Mouse (Mus musculus) limb, embryonic 11.5 days (tissue): ENCODE results near the gene Dnaja3. TPM values are rescaled to one million over a fixed set of nuclear protein-coding genes. Genes with fewer than 3 reads are reported as not detected.
A peak's percentile ranks its signal among the peaks of the same experiment; 100 is the strongest.

Experiments used
- ATAC-seq: fragments of 200-750 bp; cut with Nextera tagmentation; 2 replicates; pipeline ENCODE4 v1.8.0; 2017; ENCODE audit warnings: low read depth; ENCODE audit not compliant: insufficient number of reproducible peaks, low FRiP score, low TSS enrichment
- DNase-seq: peaks from one replicate; pipeline ENCODE4 v3.0.0-alpha.2; 2015; ENCODE audit warnings: low spot score
- H3K27ac ChIP-seq: fragments of 300-500 bp; sonication (generic); replicated peaks from 2 replicates; pipeline ENCODE4 v1.5.1; 2014; ENCODE audit warnings: low read depth, mild to moderate bottlenecking, low read length
- H3K27me3 ChIP-seq: fragments of 300-500 bp; sonication (generic); 2 replicates; pipeline ENCODE4 v1.6.1; 2014; ENCODE audit warnings: mild to moderate bottlenecking, low read length, mixed read lengths; ENCODE audit not compliant: control insufficient read depth, insufficient read depth
- H3K36me3 ChIP-seq: fragments of 300-500 bp; sonication (generic); 2 replicates; pipeline ENCODE4 v1.6.1; 2014; ENCODE audit warnings: mild to moderate bottlenecking, low read length, moderate library complexity, mixed read lengths; ENCODE audit not compliant: control insufficient read depth, insufficient read depth
- H3K4me1 ChIP-seq: fragments of 300-500 bp; sonication (generic); 2 replicates; pipeline ENCODE4 v1.6.1; 2014; ENCODE audit warnings: low read length, mixed read lengths; ENCODE audit not compliant: control insufficient read depth, insufficient read depth
- H3K4me2 ChIP-seq: fragments of 300-500 bp; sonication (generic); 2 replicates; pipeline ENCODE4 v1.6.1; 2014; ENCODE audit warnings: low read depth, mild to moderate bottlenecking, moderate library complexity; ENCODE audit not compliant: severe bottlenecking
- H3K4me3 ChIP-seq: fragments of 300-500 bp; sonication (generic); 2 replicates; pipeline ENCODE4 v1.5.1; 2014; ENCODE audit warnings: low read depth, low read length
- H3K9ac ChIP-seq: fragments of 300-500 bp; sonication (generic); 2 replicates; pipeline ENCODE4 v1.6.1; 2014; ENCODE audit warnings: mild to moderate bottlenecking, low read length
- H3K9me3 ChIP-seq: fragments of 300-500 bp; sonication (generic); 2 replicates; pipeline ENCODE4 v1.6.1; 2016; ENCODE audit warnings: low read length; ENCODE audit not compliant: control insufficient read depth
- WGBS: fragments of 180-500 bp; shearing (Covaris S2); extraction: QIAGEN DNeasy Blood & Tissue Kit; methylation state at CpG from one replicate; pipeline ENCODE4 v1.1.7; 2014; 5-methylcytosine and 5-hydroxymethylcytosine counted together
- polyA plus RNA-seq: library from polyadenylated mRNA; unstranded; fragments of >200 nt; fragmentation: Nextera tagmentation; extraction: Ambion mirVana; gene quantifications from 2 replicates; pipeline ENCODE4 v1.2.1, GENCODE M21; 2014

Dnaja3 gene
- polyA plus RNA-seq, 1 experiment from 2014 or later = 59.1 TPM

- peak overlapping the region; percentile 85; the same call in 1 of the 2 replicates for H3K27ac ChIP-seq
- H3K9ac ChIP-seq = 0 out of 2 replicates have a peak overlapping the region, but pooled peaks have one; percentile 7
- no peaks in the 10 kb centered on the region for H3K9me3 ChIP-seq
- DNase-seq (no peak), ATAC-seq (no peak)
- peak overlapping the region; percentile 64 for H3K4me3 ChIP-seq
- H3K4me1 ChIP-seq = peaks cover 71% of the 10 kb centered on the region
- no peaks in the 10 kb centered on the region for H3K36me3 ChIP-seq
- peak overlapping the region; percentile 99 for H3K4me2 ChIP-seq
- WGBS = 68% methylated on average over 2 of the region's 2 CpGs
- H3K27me3 ChIP-seq = no peaks in the 10 kb centered on the region
Observed at GRCm38 (mm10) chr16:4596836-4597235, 43.0 kb upstream of the Dnaja3 start.

DNA sequence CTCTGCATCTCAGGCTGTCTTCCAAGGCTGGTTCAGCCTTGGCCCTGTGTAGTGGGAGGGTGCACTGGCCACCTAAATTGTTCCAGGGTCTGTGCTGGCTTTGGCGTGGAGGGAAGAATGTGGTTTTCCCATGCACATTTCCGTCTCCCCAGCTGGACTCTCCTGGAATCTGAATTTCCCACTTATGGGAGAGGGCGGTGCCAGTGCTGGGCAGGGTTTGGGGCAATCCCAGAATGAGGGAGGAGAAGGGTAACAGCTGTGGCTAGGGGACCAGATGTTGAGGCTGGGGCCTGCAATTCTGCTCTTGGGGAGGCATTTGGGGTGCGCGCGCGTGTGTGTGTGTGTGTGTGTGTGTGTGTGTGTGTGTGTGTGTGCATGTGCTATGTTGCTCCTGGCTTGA, 42.5 kb upstream of the Dnaja3 start:
- Histone ChIP-seq H3K27ac (0 out of 2 replicates have a peak overlapping the region, but pooled peaks have one; percentile 36), H3K4me2 (peak overlapping the region; percentile 99), H3K9me3 (no peaks in the 10 kb centered on the region), H3K4me1 (peaks cover 75% of the 10 kb centered on the region), H3K27me3 (no peaks in the 10 kb centered on the region), H3K36me3 (no peaks in the 10 kb centered on the region), H3K4me3 (peak overlapping the region; percentile 64; the same call in 1 of the 2 replicates), H3K9ac (0 out of 2 replicates have a peak overlapping the region, but pooled peaks have one; percentile 47)
- DNase-seq = no peak
- 40% methylated on average over 5 of the region's 7 CpGs for WGBS
- no peak for ATAC-seq

DNA sequence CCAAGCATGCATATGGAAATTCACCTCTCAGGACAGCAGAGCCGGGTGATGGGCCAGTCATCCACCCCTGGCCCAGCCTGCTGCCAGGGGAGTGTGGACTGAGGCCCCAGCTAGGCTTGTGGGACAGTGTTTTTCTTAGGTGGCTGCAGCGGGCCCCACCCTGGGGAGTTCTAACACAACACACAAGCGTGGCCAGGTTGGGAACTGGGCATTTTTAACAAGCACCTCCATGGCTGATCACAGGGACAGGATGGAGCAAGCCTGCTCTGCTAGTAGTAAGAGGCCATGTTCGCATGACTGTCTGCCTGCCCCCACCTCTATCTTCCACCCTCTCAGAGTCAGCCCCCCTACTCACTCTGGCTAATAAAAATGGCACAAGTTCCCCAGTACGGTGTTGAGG, 41.7 kb upstream of the Dnaja3 start:
- no peak for ATAC-seq
- no peak for DNase-seq
- no peaks in the 10 kb centered on the region for H3K9me3 ChIP-seq
- WGBS = 54% methylated on average over 5 of the region's 5 CpGs
- 0 out of 2 replicates have a peak overlapping the region, but pooled peaks have one; percentile 30 for H3K27ac ChIP-seq
- 0 out of 2 replicates have a peak overlapping the region, but pooled peaks have one; percentile 12 for H3K4me3 ChIP-seq
- H3K36me3 ChIP-seq = no peaks in the 10 kb centered on the region
- H3K9ac ChIP-seq = peak overlapping the region; percentile 47; the same call in 1 of the 2 replicates
- H3K4me1 ChIP-seq = peaks cover 78% of the 10 kb centered on the region
- H3K4me2 ChIP-seq = peak overlapping the region; percentile 20
- H3K27me3 ChIP-seq = no peaks in the 10 kb centered on the region

- no peak overlapping the region; the same call in 1 of the 2 replicates for H3K27ac ChIP-seq
- H3K4me2 ChIP-seq = peak overlapping the region; percentile 3; the same call in 1 of the 2 replicates
- no peaks in the 10 kb centered on the region for H3K27me3 ChIP-seq
- DNase-seq (no peak), ATAC-seq (no peak)
- no peaks in the 10 kb centered on the region for H3K36me3 ChIP-seq
- H3K4me1 ChIP-seq = peaks cover 79% of the 10 kb centered on the region
- peak overlapping the region; percentile 23; the same call in 1 of the 2 replicates for H3K9ac ChIP-seq
- no peaks in the 10 kb centered on the region for H3K9me3 ChIP-seq
- no peak overlapping the region for H3K4me3 ChIP-seq
- whole genome bisulfite sequencing = 15% methylated on average over 6 of the region's 6 CpGs
Observed at GRCm38 (mm10) chr16:4598891-4599543, 40.8 kb upstream of the Dnaja3 start.

- Histone ChIP-seq H3K4me1 (peaks cover 84% of the 10 kb centered on the region), H3K27me3 (no peaks in the 10 kb centered on the region), H3K4me2 (no peak overlapping the region), H3K9ac (no peak overlapping the region), H3K4me3 (no peak overlapping the region), H3K36me3 (no peaks in the 10 kb centered on the region), H3K9me3 (no peaks in the 10 kb centered on the region), H3K27ac (no peak overlapping the region)
- DNase-seq = no peak
- 77% methylated on average over 3 of the region's 3 CpGs for WGBS
- no peak for ATAC-seq
Observed at GRCm38 (mm10) chr16:4599616-4600015, 40.2 kb upstream of the Dnaja3 start.

DNA sequence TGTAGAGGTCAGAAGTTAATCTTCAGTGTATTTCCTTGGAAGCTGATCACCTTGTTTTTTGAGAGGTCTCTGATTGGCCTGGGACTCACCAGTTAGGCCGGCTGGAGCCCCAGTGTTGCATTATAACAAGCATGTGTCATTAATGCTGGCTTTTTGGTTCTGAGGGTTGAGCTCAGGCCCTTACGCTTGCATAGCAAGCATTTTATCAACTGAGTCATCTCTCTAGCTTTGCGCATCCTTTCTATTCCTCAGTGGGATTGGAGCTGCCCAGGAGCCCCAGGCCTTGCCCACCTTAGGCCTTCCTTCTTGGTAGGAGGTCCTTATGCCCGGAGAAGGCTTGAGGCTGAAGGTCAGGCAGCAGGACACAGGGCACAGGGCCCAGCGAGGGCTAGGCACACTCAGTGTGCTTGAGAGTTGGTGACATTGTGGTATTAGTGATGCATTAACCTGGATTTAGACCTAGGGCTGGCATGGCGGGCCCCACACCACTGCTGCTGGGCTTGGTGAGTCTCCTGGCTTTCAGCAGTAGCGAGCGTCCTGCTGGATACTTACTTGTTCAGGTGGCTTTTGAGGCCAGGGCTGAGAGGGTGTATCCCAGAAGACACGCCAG, 39.0 kb upstream of the Dnaja3 start:
- H3K4me1 ChIP-seq = peaks cover 91% of the 10 kb centered on the region
- H3K4me2 ChIP-seq = no peak overlapping the region
- ATAC-seq (no peak), DNase-seq (no peak)
- H3K4me3 ChIP-seq = no peak overlapping the region
- no peaks in the 10 kb centered on the region for H3K36me3 ChIP-seq
- H3K27me3 ChIP-seq = no peaks in the 10 kb centered on the region
- H3K27ac ChIP-seq = peak overlapping the region; percentile 65
- peak overlapping the region; percentile 7; the same call in 1 of the 2 replicates for H3K9ac ChIP-seq
- no peaks in the 10 kb centered on the region for H3K9me3 ChIP-seq
- WGBS = 79% methylated on average over 9 of the region's 9 CpGs

GRCm38 (mm10) chr16:4602189-4602588, 37.6 kb upstream of the Dnaja3 start:
- no peak for ATAC-seq
- whole genome bisulfite sequencing = 16% methylated on average over 3 of the region's 3 CpGs
- no peak overlapping the region for H3K4me3 ChIP-seq

DNA sequence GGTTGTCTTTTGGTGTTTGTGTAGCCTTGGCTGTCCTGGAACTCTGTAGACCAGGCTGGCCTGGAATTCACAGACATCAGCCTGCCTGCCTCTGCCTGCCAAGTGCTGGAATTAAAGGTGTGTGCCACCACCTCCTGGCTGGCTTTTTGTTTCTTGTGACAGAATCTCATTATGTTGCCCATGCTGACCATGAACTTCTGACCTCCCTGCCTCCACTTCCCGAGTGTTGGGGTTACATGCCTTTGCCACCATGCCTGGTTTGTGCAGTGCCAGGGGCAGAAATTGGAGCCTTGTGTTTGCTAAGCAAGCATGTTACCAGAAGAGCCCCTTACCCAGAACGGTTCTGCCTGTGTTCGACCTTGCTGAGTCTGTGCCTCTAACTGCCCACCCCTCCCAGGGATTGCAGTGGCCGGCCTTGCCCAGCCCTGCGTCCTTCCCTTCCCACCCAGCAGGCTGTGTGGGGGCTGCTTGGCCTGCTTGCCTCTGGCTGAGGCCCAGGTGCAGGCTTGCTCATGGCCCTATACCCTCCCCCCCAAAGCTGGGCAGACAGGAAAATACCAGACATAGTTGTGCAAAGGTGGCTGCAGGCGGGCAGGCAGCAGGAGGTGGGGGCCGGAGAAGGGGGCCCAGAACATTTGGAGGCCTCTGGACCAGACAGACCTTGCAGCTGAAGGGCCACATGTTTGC, 36.9 kb upstream of the Dnaja3 start:
- ATAC-seq (peak; percentile 53), DNase-seq (peak; percentile 72)
- no peaks in the 10 kb centered on the region for H3K36me3 ChIP-seq
- H3K4me3 ChIP-seq = no peak overlapping the region
- peaks cover 85% of the 10 kb centered on the region for H3K4me1 ChIP-seq
- peak overlapping the region; percentile 28 for H3K4me2 ChIP-seq
- WGBS = 10% methylated on average over 7 of the region's 7 CpGs
- peak overlapping the region; percentile 90 for H3K27ac ChIP-seq
- no peaks in the 10 kb centered on the region for H3K9me3 ChIP-seq
- peak overlapping the region; percentile 14; the same call in 1 of the 2 replicates for H3K9ac ChIP-seq
- H3K27me3 ChIP-seq = no peaks in the 10 kb centered on the region

More at GRCm38 (mm10) chr16:4602189-4602588, 37.6 kb upstream of the Dnaja3 start:
- Histone ChIP-seq H3K27me3 (no peaks in the 10 kb centered on the region), H3K27ac (peak overlapping the region; percentile 90), H3K9ac (no peak overlapping the region), H3K4me1 (peaks cover 90% of the 10 kb centered on the region), H3K4me2 (peak overlapping the region; percentile 10; the same call in 1 of the 2 replicates), H3K36me3 (no peaks in the 10 kb centered on the region), H3K9me3 (no peaks in the 10 kb centered on the region)
- no peak for DNase-seq
